Mouse (Mus musculus) monocyte, adult 2 months (primary cell): ENCODE results near the gene Mrpl51.

Experiments used
- DNase-seq, 2 experiments: peaks; one replicate each; pipeline ENCODE4 v3.0.0; 2022; ENCODE audit warnings: low spot score in 2 of 2, low read depth in 1 of 2

Mrpl51 gene

DNA sequence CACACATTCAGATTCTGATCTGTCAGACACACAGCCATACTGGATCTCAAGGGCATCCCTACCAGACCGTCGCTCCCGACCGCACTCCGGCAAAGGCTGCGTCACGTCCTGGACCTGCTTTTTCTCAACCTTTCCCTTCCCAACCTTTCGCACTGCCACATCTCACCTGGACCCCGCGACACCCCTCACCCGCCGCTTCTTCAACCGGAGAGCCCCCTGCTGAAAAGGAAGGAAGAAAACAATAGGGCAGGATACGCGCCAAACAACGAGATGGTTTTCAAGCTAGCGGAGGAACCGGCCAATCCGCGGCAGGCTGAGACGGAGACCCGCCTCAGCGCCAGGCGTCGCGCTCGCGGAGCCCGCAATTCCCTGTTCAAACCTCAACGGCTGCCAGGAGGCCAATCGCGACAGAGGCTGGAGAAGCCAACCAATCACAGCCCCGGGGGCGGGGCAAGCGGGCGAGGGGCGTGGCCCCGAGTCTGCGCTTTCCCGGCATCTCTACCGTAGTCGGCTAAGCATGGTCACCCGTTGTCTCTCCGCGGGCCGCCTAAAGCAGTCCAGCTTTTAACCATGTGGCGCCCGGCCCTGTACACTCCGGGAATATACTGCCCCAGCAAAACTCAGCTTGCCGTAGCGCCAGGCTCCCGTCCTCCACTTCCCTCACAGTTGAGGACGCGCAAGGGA lies at the start of gene Mrpl51, which contains the start of gene Ncapd2:
TSS of gene Mrpl51 (plus strand) at position 470 of the 684 bp plus-strand sequence.
TSS of gene Ncapd2 (minus strand) at position 370 of the 684 bp plus-strand sequence.
- DNase-seq: peak; percentile 89

DNA sequence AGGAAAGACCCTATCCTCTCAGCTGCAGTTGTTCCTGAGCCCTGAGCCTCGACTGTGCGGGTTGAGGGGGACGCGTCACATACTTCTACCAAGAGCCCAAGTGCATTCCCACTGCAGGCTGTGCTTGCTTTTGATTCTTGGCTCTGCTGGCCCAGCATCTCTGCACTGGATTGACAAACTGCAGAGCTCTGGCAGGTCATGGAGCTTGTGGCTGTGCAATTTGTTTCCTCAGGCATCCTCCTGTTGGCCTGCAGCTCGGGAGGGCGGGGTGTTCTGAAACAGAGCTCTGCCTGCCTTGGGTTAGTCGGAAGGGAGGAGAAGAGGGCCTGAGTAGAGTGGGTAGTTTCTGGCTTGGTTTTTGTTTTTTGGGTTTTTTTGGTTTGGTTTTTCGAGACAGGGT lies 49.2 kb upstream of the Mrpl51 start:
- no peak for DNase-seq

DNA sequence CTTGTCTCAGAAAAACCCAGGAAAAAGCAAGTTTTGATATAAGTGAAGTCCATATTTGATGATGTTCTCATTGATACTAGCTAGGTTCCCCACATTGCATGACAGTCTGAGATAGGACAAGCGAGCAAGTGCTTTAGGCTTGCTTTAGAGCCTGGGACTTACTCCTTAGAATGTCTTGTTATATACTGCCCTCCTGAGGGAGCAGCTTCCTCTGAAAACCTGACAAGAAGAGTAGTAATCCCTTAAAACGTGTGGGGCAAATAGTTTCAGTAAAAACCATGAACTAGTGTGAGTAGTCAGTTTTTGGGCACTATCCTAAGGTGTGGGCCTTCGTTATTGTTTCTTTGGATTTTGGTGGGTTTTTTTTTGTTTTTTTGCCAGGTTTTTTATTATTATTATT lies 48.5 kb upstream of the Mrpl51 start:
- DNase-seq: no peak

DNA sequence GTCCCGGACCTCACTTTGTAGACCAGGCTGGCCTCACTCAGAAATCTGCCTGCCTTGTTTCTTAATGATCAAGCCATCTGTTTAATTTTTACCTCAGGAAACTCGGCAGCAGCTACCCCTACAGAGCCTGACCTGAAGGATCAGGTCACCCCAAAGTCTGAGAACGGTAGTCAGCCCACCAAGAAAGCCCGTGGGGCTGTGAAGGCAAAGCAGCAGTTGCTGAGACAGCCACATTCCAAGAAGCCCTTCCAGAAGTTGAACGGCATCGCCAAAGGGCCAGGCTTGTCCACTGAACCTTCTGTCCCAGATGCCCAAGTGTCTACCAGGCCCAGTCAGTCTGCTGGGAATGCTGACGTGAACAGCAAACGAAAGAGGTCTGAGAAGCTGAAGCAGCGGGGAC lies 47.7 kb upstream of the Mrpl51 start:
- no peak for DNase-seq

DNA sequence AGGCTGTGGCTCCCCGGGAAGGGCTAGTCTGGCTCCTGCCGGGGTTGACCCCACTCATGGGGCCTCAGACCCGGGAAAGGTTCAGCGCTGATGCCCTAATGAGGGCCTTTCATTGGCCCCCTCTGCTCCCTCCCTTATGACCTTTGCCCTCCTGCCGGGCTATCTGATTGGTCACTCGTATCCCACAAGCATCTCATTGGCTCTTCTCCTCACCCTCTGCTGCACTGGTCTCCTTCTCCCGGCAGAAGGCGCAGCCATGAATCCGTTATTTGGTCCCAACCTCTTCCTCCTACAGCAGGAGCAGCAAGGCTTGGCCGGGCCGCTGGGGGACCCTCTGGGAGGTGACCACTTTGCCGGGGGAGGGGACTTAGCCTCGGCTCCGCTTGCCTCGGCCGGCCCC lies 46.6 kb upstream of the Mrpl51 start, which contains the start of gene Iffo1:
TSS of gene Iffo1 (plus strand) at position 241 of the 400 bp plus-strand sequence.
- DNase-seq: peak in 1 of 2 experiments; percentile 70

DNA sequence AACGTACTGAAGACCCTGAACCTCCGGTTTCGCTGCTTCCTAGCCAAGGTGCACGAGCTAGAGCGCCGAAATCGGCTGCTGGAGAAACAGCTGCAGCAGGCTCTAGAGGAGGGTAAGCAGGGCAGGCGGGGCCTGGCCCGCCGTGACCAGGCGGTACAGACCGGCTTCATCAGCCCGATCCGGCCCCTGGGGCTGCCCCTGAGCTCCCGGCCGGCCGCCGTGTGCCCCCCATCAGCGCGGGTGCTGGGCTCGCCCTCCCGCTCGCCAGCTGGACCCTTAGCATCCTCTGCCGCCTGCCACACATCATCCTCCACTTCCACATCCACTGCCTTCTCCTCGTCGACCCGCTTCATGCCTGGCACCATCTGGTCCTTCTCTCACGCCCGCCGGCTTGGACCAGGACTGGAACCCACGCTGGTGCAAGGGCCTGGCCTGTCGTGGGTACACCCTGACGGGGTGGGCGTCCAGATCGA lies 46.1 kb upstream of the Mrpl51 start:
- DNase-seq: no peak

DNA sequence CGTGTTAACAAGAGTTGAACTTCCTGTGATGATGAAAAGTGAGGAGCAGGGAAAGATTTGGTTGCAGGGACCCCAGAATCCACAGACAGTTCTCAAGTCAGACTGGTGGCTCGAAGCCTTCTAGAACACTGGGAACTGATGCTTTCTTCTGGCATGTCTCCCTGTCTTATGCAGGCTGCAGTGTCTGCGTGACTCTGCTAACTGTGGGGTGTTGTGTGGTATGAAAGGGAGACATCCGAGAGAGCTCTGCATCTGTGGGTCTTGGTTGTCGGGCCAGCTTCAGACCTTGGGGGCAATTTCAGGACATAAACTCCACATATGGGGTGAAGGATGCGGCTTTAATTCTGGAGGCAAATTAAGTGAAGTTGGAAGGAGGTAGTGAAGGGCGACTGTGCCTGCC lies 45.5 kb upstream of the Mrpl51 start:
- no peak for DNase-seq

DNA sequence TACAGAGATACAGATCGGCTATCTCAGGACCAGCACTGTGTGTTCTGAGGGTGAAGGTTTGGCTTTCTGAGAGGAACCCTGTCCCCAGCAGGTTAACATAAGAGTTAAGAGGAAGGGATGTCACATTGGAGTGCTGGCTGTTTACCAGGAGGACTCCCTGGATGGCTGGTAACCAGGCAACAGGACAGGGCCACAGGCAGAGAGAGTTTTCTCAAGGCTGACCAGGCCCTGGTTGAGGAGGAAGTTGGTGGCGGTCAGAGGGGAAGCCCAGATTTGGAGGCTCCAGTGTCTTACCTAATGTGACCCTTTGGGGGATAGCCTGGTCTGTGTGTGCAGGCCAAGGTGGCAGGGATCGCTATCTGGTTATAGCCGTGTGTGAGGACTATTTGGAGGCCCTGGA lies 44.8 kb upstream of the Mrpl51 start:
- DNase-seq: peak in 1 of 2 experiments; percentile 55

DNA sequence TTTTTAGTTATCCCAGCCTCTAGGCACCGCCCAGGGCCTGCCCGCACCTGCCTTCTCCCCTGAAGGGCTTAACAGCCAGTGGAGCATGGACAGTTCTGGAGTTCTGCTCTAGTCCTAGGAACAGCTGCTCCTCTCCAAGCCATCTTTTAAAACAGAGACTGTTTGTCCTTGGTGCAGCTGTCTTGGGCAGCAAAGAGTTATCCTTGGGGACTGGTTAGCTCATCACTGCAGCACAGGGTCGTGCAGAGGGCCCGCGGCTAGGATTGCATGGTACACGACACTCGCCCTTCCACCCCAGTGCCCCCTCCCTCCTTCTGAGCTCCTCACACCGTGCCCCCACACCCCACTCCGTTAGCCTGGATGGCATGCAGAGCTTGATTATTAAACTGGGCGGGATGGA lies 44.3 kb upstream of the Mrpl51 start:
- DNase-seq: no peak

DNA sequence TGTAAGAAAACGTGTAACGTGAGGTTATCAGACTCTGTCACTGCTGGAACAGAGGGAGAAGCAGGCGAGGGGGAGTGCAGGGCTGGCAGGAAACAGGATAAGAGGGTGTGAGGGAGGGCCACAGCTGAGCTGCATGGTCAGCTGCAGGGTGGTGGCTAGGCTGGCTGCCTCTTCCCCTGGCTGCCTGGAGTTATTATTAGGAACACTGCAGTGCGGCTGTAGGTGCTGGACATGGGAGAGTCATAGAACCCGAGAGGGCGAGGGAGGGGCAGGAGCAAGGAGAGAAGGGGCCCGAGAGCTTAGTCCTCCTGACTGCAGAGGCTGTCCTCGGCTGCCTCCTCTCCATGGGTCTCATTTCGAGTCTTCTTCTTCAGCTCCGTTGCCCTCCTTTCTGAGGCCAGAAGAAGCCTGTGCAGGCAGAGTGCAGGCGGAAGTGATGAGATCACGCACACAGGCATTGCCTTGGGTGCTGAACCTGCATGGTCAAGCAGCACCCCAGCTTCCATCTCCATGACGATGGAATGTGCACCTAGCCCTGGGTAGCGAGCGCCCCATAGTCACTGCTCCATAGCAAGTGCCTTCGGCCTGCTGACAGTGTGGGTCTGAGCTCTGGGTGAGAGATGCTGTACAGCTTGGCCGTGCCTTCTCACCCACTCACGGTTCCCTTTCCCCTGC lies 43.2 kb upstream of the Mrpl51 start:
- DNase-seq: no peak

DNA sequence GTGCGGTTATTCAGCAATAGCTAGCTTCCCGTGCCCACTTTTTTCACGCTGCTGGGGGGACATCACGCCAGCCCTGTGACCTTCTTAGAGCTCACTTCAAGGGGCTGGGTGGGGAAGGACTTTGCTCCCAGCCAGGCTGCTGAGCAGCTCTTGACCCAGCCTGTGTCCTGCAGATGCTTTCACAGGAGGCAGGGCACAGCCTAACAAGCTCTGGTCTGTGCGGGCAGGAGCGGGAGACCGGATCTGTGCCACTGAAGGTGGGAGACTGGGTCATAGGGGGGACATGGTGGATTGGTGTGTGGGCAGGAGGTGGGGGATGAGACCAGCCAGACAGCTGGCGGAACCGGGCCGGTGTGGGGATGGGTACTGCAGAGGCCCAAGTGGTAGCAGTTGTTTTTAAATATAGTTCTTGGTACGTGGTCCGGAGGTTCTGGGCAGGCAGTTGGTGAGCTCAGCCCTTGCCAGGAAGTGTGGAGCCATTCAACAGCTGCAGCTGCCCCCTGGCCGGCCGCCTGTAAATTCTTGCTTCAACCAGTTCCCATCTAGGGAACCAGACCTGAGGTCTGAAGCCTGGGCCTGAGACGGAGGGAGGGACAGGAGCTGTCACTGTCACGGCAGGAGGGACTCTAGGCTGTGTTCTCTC lies 42.6 kb upstream of the Mrpl51 start:
- no peak for DNase-seq

DNA sequence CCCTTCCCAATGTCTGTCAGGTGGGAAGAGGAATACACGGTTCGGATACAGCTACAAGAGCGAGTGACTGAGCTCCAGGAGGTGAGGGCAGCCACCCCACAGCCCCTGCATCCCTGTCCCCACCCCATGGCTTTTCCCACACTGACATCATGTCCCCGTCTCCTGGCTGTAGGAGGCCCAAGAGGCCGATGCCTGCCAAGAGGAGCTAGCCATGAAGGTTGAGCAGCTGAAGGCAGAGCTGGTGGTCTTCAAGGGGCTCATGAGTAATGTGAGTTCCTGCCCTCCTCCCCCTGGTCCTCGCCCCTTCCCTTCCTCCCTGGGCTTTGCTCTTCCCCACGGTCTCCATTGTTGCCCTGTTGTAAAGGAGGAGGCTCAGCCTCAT lies 42.0 kb upstream of the Mrpl51 start:
- no peak for DNase-seq

DNA sequence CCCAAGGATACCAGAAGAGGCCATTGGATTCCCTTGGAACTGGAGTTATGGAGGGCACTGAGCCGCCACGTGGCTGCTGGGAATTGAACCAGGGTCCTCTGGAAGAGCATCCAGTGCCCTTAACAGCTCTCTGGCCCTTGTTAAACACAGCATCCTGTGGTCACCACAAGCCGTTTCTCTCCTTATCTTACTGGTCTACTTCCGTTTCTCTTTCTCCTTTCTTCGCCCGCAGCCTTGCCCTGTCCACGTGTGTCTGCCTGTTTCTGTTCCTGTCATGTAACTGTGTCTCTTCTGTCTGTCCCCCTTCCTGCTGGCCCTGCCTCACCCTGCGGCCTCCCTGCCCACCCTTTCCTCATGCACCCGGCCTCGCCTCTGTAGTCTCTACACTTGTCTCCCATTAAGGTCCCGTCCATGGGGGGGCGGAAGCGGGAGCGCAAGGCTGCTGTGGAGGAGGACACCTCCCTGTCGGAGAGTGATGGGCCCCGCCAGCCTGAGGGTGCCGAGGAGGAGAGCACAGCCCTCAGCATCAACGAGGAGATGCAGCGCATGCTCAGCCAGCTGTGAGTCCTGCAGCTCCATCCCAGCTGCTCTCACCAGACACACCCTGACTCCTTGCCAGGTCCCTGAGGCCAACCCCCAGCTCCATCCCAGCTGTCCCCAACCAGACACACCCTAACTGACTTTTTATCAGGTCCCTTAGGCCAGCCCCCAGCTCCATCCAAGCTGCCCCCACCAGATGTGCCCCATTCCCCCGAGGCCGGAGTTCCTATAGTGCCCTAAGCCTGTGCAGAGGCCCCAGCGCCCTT lies 39.2 kb upstream of the Mrpl51 start:
- no peak for DNase-seq

DNA sequence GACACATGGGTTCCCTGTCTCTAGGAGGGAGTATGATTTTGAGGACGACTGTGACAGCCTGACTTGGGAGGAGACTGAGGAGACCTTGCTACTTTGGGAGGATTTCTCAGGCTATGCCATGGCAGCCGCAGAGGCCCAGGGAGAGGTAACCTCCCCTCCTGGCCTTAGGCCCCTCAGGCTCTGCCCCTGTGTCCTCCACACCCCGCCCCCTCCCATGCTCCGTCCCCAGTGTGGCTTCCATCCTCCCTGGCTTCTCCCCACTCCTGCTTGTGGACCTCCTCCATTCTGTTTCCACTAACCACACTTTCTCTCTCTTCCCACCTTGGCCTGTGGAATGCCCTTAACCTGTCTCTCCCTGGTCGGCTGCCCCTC lies 38.6 kb upstream of the Mrpl51 start:
- DNase-seq: no peak

DNA sequence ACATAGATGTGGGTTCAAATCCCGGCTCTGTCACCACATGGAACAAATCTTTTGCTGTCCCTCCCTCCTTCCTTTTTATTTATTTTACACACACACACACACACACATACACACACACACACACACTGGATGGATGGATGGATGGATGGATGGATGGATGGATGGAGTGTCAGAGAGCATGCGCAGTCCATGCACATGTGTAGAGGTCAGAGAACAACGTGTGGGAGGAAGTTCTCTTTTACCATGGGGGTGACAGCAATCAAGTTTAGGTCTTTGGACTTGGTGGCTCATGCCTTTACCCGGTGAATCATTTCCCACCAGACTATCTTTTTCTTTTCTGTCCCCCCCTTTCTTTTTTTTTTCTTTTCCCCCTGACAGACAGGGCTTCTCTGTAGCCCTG lies 37.9 kb upstream of the Mrpl51 start:
- no peak for DNase-seq

DNA sequence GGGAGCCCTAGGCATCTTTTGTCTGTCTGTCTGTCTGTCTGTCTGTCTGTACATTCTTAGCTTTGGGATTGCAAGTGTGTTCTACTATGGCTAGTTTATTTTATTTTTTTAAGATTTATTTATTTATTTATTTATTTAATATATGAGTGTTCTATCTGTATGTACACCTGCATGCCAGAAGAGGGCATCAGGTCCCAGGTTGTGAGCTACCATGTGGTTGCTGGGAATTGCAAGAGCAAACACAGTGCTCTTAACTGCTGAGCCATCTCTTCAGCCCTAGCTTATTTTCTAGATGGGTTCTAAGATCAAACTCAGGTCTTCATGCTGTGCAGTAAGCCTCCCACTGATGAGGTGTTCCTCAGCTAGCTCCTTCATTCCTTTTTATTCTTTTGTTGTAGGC lies 37.1 kb upstream of the Mrpl51 start:
- no peak for DNase-seq

DNA sequence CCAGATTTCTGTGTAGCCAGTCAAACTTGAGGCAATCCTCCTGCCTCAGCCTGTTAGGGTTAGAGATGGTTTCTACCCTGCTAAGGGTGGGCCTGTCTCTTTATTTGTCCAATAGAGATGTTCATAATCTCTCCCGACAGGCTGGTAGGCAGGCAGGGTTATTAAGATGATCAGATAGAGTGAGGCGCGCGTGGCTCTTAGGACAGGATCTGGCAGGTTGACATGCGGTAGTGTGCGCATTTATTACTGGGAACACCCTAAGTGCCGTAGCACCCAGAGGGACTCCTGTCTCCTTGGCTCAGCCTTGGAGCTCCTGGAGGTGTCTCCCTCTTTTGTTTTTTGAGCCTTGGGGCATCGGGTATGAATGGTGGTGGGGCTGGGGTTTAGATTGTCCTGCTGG lies 36.3 kb upstream of the Mrpl51 start:
- no peak for DNase-seq

DNA sequence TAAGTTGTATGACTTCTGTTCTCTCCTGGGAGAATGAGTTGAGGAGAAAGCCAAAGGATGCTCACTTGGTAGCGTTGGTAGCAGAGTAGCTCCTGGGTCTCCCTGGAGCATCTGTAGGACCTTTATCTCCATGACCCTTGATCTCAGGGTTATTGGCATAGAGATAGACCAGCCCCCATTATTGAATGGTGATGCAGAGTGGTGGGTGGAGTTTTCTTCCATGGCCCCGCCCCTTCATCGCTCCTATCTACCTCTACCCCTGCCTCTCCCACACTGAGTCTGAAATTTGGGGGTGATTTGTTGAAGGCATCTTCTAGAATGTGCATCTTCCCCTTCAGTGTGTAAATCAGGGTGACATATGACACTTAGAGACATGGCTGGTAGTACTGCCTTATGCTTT lies 35.1 kb upstream of the Mrpl51 start:
- no peak for DNase-seq

DNA sequence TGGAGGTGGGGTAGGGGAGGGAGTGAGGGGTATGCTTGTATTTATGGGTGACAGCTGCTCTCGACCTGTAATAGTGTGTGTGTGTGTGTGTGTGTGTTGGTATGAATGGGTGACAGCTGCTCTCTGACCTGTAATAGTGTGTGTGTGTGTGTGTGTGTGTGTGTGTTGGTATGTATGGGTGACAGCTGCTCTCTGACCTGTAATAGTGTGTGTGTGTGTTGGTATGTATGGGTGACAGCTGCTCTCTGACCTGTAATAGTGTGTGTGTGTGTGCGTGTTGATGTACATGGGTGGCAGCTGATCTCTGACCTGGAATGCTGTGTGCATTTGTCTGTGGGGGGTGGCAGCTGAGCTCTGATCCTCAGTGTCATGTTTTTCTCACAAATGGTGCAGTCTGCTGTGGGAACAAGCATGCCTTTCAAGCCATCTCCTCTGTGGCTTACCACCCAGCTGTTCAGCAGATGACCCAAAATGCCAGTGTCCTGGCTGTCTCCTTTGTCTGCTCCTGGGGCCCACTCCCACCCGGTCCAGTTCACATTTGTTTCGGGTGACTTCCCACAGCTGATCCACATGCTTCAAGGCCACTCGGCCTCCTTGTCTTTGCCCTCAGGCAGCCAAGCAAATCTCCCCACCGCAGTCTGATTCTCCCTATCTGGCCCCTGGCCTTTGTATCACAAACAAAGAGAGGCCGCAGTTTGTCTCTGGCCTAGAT lies 34.5 kb upstream of the Mrpl51 start:
- no peak for DNase-seq

DNA sequence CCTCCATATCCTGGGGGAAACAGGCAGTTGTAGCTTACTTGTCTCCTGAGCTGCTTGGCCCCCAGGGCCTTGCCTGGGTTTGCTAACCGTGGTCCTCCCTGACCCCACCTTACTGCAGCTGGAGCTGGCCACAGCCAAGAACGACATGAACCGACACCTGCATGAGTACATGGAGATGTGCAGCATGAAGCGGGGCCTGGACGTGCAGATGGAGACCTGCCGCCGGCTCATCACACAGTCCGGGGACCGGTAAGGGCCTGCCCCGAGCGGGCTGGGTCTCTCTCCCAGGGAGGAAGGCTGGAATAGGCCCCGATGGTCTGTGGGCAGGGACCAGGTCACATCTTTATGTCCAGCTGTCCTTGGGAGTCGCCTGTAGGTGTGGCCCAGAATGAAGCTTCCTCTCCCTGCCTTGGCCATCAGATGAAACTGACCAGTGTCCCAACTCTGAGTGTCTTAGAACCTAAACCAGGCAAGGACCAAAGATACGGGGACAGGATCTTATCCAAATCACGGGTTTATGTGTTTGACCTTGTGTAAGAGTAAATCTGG lies 32.6 kb upstream of the Mrpl51 start:
- no peak for DNase-seq
